Mouse (Mus musculus) ES-Bruce4 (cell line): ENCODE measurements at regions not wholly inside any gene's neighbourhood (a gene's known extent, or its start where the extent isn't known, plus 50 kb on each side); places are given as distances from the start of the nearest gene placed in this dataset.

ENCODE experiments used
- CTCF ChIP-seq: IDR thresholded peaks from one replicate; pipeline ENCODE4 v1.8.1; 2011; ENCODE audit warnings: low read depth, low read length
- EP300 ChIP-seq: IDR thresholded peaks from 2 replicates; pipeline ENCODE4 v1.6.1; 2011; ENCODE audit warnings: low read depth, low read length; ENCODE audit not compliant: insufficient read depth

GRCm38 (mm10) chr11:12999279-12999678 lies 534.5 kb upstream of the Cobl start:
- TF ChIP-seq CTCF, result no peak
- no peak for TF ChIP-seq EP300
